Mouse (Mus musculus) urinary bladder, postnatal 25 days (tissue): ENCODE measurements at regions not wholly inside any gene's neighbourhood (a gene's known extent, or its start where the extent isn't known, plus 50 kb on each side); places are given as distances from the start of the nearest gene placed in this dataset.

Experiments
- DNase-seq: peaks from one replicate; pipeline ENCODE4 v3.0.0; 2022; ENCODE audit warnings: low spot score

DNA sequence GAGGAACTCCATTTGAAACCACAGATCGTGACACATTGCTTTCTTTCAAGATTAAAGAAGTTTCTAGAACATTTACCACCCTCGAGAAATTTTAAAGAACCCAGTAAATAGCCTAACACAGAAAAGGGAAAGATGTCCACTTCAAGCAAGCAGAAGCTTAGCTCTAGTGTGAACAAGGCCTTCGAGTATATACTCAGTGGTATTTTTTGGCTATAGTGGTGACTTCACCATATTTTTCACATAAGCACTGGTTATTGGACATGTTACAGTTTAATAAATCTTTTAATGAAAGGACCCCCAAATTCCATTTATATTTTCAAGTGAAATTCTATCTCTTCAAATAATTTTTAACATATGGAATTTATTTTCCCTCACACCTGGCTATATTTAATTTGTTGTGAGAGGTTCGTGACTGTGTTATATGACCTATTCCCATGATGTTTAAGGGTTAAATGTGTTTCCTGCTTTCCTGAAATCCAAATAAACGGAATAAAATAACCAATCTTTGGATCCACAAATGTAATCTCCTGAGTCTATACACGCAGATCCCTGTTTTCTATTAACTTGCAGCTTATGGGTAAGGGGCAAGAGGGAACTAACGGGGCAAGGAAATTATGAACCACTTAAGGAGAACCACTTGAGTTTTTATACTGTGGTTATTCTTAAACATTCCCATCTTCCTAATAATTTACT lies 60.6 kb upstream of the Tas2r134 start:
- no peak for DNase-seq

DNA sequence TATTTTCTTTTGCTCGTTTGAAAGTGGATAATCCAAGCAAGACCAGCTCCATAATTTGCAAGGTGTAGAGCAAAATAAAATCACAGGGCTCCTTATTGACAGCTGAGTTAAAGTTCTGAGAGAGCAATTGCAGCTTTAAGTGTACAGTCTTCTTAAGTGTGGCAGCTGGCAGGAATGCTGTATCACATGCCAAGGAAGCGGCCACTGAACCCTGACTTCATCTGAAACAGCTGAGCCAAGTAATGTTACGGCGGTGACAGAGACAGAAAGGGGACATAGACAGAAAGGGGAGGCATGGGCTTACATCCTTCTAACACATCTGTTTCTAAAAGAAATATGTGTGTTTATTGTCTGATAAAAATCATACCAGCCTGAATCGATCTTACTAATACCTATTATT lies 63.4 kb upstream of the Tas2r134 start:
- DNase-seq, result no peak

DNA sequence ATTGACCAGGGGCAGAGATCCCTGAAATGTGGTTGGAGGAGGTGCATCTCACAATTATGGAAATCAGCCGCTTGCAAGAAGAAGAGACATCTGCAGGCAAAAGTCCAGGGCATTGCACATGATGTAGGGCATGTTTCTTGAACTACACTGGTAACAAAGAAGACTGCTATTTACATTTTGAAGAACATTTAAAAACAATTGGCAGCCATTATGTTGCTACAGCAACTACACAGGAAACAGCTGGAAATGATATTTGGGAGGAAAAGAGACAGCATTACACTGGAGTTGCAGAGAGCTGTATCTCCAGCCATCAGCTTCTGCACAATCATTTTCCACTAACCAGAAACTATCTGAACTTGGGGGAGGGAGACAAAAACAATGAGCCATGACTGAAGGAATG lies 64.1 kb upstream of the Tas2r134 start:
- no peak for DNase-seq

DNA sequence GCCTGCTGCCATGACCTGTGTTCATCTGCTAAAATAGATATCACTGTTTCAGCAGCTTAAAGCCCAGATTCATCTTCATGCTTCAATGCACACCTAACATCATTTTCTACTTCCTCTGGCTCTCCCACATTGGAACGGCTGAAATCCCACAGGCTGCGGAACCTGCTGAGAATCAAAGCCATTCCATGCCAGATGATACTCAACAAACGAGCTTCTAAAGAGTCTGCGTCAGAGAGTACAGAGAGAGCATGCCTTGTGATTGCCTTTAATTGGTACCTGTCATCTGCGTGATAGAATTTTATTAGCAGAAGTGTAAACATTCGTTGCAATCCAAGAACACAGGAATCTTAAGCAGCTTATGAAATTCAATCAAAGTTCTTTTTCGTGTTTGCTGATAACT lies 76.4 kb upstream of the Tas2r134 start:
- DNase-seq, result no peak

DNA sequence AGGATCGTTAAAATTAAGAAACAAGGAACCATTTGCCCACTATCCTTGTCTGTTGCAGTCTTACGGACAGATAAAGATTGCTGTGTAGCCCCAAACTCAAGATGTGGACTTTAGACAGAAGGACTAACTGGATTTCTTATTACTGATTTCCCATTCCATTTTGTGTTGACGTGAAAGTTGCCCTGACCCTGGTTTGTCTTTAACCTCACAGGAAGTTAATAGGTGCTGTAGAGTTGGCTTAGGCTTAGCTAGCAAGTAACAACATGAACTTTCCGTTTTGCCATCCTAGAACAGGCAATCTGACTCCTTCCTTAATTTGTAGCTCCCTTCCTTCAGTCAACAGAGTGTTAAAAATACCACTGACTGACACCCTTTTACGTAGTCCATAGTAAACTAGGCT lies 78.2 kb upstream of the Tas2r134 start:
- no peak for DNase-seq

DNA sequence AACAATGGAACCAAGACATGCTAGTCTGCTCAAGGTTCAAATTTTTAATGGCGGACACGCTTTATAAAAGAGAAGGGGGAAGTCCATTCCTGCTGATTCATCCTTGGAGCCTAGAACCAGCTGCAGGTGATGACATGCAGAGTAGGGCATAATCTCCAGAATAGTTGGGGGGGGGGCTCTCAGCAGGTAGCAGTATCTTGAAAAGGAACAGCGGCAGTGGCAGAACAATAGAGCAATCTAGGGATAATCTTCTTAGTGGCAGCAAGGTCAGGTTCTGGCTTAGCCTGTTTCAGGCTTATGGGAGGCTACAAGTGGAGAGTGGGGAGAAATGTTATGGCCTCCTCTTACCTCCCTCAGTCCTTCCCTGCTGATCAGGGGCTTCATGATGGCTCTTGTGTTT lies 81.1 kb upstream of the Tas2r134 start:
- DNase-seq, result no peak

DNA sequence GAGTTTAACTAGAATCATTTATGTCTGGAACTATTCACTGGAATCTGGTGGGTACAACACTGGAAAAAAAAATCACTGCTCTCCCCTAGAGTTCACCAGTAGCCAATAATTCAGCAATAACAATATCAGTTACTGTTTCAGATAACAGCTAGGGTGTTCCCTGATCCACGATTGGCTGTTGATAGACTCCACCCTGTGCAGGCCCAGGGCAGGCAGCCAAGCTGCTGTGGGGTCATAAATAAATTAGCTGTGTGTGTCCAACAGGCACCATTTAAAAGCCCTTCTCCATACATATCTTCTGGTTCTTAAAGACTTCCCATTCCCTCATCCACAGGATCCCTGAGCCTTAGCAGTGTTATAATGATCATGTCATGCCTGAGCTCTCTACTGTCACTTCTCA lies 83.4 kb upstream of the Tas2r134 start:
- DNase-seq, result no peak

DNA sequence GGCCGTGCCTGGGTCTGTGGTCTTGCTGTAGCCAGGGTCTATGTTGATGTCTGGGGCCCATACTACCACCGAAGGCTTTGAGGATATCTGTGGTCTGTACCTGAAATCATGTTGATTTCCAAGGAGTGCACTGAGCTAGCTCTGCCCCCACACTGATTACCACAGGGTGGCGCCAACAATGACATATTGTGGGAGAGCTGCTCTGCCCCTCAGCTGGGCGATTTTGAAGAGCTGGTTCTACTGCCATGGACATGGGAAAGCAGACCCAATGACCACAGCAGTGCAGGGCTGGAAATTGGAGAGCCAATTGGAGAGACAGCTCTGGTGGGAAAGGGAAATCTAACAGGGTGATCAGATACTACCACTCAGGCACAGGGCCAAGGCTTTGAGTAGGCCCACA lies 85.0 kb upstream of the Tas2r134 start:
- DNase-seq, result no peak

DNA sequence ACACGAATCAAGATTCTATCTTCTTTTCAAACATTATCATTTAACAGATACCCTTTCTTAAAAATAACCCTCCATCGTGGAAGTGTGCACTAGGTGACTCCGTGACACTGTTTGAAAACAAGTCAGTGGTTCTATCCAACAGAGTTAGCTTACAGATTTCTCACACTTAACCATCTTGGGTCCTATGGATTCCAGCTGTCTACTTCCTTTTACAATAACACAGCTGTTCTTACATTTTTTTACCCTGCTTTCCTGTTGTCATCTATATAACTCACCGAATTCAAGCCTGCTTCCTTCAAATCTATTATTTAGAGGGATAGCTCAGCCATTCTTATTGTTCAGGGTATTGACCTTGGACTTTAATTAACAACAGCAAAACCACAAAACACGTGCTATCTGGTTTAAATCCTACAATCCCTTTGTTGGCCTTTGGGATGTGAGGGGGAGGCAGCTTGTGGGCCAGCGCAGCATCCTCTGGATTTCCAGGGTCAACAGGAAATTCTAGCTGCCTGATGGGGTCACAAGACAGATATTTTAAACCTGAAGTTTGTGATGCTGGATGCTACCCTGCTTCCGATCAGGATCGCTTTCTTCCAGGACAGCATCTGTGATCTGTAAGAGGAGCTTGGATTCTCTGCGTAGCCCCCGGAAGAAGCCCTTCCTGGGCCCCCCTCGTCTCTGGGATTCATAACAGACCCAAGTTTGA lies 94.4 kb upstream of the Tas2r134 start:
- DNase-seq, result no peak

DNA sequence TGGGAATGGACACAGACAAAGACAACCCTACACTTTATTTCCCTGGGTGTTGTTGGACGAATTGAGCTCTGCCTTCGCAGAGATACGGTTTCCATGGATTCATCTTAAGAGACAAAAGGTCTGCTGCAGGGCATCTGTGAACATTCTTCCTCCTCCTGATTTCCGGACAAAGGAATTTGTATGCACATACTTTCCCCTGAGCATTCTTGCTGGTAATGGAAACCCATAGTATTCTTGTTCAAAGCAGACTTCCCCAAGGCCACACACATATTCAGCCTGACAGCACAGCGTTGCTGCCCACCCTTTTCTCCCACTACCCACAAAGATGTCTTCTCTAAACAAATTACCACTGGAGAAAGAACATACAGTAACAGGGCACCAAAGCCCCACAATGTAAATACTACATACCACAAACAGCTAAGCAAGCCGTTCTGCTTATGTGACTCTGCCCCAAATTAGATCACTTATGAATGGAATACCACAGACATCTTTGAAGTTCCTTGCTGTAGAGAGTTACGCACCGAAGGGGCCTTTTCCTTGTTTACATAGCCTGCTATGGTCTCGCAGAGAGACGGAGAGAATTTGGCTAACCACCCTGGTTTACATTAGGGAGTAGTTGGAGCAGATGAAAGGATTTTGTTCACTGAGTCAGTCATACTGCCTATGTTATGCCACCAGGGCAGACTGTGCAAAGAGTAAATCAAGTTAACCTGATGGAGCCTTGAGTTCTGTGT lies 96.0 kb upstream of the Tas2r134 start:
- no peak for DNase-seq

DNA sequence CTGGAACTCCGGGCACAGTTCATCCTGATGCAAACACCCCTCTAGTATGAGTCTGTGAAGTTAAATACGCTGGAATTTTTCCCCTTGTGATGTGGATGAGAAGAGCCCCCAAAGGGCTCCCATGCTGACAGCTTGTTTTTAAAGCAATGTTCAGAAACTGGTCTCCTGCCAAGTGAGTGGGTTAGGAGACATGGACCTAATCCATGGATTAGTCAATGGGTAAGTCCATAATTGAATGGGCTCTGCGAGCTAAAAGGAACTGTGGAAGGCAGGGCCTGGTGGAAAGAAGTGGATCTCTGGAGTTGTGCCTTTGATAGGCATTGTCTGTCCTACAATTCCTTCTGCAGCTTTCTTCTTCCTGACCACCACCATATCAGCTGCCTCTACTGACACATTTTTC lies 104.5 kb upstream of the Tas2r134 start:
- DNase-seq, result no peak

DNA sequence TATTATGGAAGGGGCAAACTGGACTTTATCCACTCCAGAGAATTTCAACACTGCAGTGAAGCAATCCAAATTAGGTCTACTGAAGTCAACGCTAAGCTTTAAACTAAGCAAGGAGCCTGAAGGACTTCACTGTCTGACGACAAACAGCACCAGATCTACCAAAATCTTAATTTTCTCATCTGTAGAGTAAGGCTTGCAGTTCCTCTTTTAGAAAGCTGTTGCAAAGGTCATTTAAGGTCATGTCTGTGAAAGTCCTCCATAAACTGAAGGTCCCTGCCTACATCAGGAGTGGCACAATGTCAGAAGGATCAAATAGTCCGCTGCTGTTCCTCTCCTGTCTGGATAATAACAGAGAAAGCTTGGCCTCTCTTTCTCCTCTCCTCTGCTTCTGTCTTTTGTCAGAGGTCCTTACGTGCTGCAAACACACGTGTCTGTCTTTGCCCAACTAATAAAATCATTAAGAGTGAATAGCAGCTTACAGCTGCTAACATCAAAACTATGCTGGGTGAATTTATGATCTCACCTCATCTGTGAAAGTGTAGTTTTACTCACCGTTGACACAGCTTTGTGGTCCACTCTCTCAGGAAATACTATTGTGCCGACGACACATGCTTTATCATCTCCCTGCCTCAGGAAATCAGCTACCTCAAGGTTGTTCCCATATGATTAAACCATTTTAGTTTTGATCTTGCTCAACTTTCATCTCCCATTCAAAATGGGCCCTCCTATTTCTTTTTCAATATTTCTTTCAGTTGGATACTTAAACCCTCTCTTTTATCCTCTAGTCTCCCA lies 117.9 kb upstream of the Tas2r134 start:
- DNase-seq, result no peak

DNA sequence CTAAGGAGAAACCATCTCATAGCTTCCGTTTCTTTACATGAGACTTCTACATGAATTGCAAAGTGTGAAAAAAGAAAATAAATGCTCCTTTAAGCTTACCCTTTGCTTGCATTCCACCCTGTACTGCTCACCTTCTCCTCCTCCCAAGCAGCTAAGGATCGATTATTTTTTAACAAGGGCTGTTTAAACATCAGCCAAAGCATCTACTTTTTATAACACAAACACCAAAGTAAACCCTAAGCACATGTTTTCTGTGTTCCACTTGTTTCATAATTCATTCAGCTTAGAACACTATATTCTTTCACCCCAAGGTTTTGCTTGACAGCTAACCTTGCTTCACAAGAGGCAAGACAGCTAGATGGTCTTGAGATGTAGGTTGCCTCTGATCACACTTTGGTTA lies 129.4 kb upstream of the Tas2r134 start:
- DNase-seq, result no peak

DNA sequence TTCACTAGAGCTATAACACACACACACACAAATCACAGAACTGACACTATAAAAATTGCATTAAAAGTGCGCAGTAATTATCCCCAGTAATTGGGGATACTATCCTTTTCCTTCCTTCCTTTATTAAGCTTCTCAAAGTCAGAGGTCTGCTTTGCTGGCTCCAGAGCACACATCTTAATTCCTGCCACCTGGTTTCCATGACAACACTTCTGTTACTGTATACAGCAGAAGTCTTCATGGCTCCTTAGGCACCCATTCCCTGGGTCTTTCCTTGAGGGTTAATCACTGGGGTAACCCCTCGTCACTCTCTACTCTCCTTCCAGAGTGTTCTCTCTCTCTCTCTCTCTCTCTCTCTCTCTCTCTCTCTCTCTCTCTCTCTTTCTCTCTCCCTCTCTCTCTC lies 153.6 kb upstream of the Tas2r134 start:
- DNase-seq, result no peak

DNA sequence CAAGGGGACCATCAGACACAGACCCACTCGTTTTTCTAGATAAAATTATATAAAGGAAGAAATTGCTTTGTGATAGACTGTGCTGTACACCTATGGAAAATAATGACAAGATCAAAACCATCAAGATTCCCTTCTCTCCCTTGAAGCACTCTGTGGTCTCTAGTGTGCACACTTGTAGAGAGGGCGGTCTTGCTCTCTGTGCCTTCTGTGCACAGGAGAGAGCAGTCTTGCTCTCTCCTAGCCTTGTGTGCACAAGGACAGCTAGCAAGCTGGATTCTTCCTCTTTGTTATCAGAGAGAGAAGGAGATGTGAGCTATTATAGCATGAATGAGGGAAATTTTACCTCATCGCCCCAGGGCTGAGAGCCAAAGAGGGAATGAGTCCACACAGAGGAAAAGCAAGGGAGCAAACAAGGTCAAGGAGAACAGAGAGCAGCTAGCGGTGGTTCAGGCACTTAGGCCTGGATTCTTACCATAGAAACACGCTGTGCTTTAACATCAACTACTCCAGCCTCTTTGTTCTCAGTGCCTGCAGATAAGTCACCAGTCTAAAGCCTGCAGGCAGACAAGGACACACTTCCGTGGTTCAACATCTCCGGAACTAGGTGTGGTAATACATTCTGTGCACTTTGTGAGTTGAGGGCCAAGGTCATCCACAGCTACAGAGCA lies 160.2 kb upstream of the Tas2r134 start:
- no peak for DNase-seq

DNA sequence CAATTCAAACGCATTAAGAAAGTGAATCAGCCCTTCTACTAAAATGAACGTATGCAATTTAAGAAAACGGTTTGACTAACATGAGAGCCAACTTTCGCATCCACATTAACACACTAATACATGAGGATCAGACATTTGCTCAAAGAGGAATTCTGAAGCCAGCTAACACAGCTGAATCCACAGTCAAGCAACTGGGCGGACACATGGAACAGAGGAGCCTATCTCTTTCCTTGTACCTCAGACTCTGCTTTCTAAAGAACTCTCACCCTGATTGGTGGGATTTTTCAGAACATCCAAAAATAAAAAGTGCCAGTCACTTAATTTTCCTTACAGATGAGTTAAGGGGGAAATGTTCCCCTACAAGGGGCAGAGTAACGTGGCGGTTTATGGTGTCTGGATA lies 161.3 kb upstream of the Tas2r134 start:
- no peak for DNase-seq

DNA sequence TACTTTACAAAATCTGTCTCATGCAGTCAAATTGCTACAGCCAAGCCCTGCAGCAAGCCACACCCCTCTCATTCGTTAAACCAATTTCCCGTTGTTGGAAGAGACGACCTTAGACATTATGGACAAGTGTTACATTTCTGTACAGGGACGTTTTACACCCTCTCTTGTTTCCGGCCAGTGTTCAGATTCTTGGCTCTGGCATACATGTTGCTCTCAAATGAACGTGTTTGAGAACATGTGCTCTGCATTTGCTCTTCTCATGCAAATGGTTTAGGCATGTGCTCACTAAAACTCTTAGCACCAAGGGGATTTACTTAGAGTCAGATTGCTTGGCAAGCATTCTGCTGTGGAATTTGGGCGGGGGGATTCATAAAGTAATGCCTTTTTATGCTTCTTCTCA lies 161.7 kb upstream of the Tas2r134 start:
- no peak for DNase-seq

DNA sequence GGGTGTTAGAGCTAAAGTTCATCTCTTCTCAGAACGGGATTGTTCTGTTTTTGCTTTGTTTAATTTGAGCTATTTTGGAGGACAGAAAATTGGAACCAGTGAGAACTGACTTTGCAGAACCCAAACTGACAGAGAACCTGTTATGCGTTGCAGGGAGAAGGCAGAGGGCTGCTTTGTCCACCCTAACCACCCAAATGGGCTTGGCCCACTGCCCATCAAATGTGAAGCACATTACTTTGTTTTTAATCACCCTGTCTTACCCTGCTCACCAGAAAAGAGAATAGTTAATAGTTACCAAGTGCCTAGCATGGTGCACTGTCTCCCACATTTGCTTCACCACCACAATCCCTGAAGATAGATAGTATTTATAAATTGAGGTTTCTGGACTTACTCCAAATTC lies 163.0 kb upstream of the Tas2r134 start:
- DNase-seq, result no peak

DNA sequence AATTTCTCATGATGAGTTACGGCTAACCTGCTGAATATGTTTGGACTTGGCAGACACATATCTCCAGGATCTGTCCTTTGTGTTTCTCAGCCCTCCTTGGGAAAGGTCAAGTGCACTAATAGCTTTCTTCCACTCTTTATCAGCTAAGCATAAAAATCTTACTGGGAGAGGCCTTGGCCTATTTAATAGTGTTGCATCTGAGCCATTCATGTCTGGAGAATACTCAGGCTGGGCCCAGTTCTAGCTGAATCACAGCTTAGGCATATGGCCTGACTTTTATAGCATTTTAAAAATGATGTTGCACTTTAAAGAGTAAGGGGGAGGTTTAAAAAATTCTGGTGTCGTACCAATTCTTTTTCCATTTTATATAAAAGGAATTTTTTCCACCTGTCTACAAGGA lies 166.4 kb upstream of the Tas2r134 start:
- DNase-seq, result no peak

DNA sequence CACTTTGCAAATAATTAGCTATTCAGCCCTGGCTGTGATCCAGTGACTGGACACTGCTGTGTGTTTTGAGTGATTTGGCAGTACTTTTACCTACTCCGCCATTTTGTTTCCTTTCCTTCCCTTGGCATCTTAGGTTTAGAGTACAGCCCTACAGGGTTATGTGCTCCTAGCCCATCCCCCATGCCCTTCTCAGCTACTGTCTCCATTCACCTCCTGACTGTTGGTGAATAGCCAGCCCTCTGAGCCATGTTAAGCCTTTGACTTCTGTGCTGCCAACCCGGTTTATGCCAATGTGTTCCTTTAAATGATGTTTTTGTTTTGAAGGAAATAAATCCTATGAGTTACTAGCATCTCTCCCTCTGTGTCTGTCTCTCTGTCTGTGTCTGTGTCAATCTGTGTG lies 167.8 kb upstream of the Tas2r134 start:
- no peak for DNase-seq

DNA sequence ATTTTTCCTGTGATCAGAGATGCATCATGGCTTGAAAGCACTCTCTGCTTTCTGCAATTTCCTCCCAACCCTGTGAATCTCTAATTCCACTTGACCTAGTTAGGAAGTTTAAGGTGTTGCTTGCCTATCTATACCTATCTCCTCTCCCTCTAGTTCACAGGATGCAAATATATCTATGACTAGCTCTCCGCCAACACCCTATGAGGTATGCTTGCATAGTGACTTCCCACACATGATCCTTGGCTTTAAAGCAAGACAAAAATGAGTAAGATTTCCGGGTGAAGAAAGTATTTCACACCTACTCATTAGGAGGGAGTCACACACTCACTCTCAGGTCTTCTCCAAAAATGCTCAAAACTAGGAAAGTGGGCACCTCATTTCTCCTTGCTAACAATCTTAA lies 169.6 kb upstream of the Tas2r134 start:
- DNase-seq, result no peak

DNA sequence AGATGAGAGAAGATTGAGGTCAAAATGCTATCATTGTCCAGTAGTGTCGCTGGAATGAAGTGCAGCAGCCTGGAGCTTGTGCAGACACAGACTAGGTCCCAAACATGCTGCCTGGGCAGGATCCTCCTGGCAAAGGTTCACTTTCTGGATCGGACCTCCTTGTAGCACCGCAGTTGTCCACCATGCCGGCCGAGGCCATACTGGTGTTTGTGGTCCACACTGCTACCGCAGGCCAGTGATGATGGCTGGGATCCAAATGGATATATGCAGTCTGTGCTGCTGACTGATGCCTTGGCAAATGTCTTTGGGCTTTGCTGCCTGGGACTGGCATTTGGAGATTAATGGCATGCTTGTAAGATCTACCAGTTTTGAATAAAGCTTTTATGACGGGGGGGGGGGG lies 174.5 kb upstream of the Tas2r134 start:
- DNase-seq, result no peak
